Mouse (Mus musculus) intestine, embryonic 14.5 days (tissue): ENCODE results near the gene Eif4enif1. TPM values are rescaled to one million over a fixed set of nuclear protein-coding genes. Genes with fewer than 3 reads are reported as not detected.
"Not testable (repeated sequence)": the region's sequence is repeated elsewhere in the genome, so short reads cannot be mapped to it uniquely, and the experiment has no call there.

Experiments
- ATAC-seq: fragments of 200-750 bp; cut with Nextera tagmentation; replicated peaks from 2 replicates; pipeline ENCODE4 v1.8.0; 2017; ENCODE audit warnings: low read depth, moderate number of reproducible peaks, moderate TSS enrichment, moderate library complexity; ENCODE audit not compliant: low FRiP score, low TSS enrichment
- DNase-seq: peaks from one replicate; pipeline ENCODE4 v3.0.0-alpha.2; 2018; ENCODE audit warnings: low spot score
- H3K27ac ChIP-seq: fragments of 300-500 bp; sonication (generic); 2 replicates; pipeline ENCODE4 v1.5.1; 2014; ENCODE audit warnings: low read depth, mild to moderate bottlenecking, control low read depth
- H3K27me3 ChIP-seq: fragments of 300-500 bp; sonication (generic); replicated peaks from 2 replicates; pipeline ENCODE4 v1.6.1; 2014; ENCODE audit warnings: low read length, control low read depth; ENCODE audit not compliant: control insufficient read depth, insufficient read depth
- H3K36me3 ChIP-seq: fragments of 300-500 bp; sonication (generic); 2 replicates; pipeline ENCODE4 v1.6.1; 2014; ENCODE audit warnings: low read length, control low read depth; ENCODE audit not compliant: control insufficient read depth, insufficient read depth
- H3K4me1 ChIP-seq: fragments of 300-500 bp; sonication (generic); replicated peaks from 2 replicates; pipeline ENCODE4 v1.6.1; 2014; ENCODE audit warnings: low read length, control low read depth, mixed read lengths; ENCODE audit not compliant: control insufficient read depth, insufficient read depth
- H3K4me2 ChIP-seq: fragments of 300-500 bp; sonication (generic); 2 replicates; pipeline ENCODE4 v1.6.1; 2014; ENCODE audit warnings: low read length
- H3K4me3 ChIP-seq: fragments of 300-500 bp; sonication (generic); 2 replicates; pipeline ENCODE4 v1.5.1; 2014; ENCODE audit warnings: low read depth, low read length, control low read depth, mixed read lengths
- H3K9ac ChIP-seq: fragments of 300-500 bp; sonication (generic); 2 replicates; pipeline ENCODE4 v1.6.1; 2014; ENCODE audit warnings: mild to moderate bottlenecking, low read length
- H3K9me3 ChIP-seq: fragments of 300-500 bp; sonication (generic); 2 replicates; pipeline ENCODE4 v1.6.1; 2016; ENCODE audit warnings: low read length, control low read depth; ENCODE audit not compliant: control insufficient read depth
- WGBS: fragments of 180-500 bp; shearing (Covaris S2); extraction: QIAGEN DNeasy Blood & Tissue Kit; methylation state at CpG from one replicate; pipeline ENCODE4 v1.1.7; 2014; 5-methylcytosine and 5-hydroxymethylcytosine counted together
- polyA plus RNA-seq: library from polyadenylated mRNA; unstranded; fragments of >200 nt; fragmentation: Nextera tagmentation; extraction: Ambion mirVana; gene quantifications from 2 replicates; pipeline ENCODE4 v1.2.1, GENCODE M21; 2014

The Eif4enif1 gene
- polyA plus RNA-seq, 1 experiment from 2014 or later = 52.7 TPM

DNA sequence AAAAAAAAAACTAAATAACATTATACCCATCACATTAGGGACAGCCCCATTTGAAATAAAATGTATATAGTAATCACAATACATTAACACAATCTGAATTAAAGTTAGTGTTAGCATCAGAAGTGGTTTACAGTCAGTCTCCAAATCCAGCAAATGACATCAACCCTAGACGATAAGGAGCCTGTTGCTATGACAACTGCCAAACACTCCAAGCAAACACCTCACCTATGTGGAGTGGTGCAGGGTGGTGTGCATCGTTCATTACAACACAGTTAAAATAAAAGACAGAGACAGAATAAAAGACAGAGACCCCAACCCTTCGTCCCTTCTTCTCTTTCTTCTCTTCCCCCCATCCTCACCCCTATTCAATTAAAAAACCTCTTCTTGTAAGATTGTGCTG lies 38.5 kb upstream of the Eif4enif1 start:
- not testable (repeated sequence) for H3K36me3 ChIP-seq, DNase-seq, H3K27me3 ChIP-seq, ATAC-seq, H3K4me2 ChIP-seq, H3K4me3 ChIP-seq, H3K4me1 ChIP-seq, H3K9ac ChIP-seq, H3K9me3 ChIP-seq, H3K27ac ChIP-seq
- WGBS = 60% methylated on average over 3 of the region's 3 CpGs

DNA sequence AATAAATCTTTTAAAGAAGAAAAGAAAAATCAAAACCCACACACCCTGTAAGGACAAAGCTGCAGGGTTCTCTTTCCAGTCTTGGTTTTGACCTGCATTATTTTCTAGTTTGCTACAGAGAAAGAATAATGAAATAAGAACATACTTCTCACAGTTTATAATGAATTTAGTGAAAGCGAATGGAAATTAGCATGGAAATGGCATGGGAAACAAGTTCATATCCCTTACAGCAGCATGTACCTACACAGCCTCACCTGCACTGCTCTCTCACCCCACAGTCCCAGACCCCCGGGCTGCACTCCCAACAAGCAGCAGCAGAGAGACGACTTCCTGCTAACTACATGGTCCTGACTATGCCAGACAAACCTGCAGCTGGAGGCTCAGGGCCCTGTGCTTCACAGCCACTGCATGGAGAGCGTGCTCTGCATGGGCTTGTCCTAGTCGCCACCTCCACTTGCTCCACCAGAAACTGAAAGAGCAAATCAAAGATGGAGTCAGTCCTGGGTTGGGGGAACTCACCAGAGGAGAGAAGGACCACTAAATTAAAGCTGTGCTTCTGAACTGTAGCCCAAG lies 36.9 kb upstream of the Eif4enif1 start:
- H3K4me3 ChIP-seq, H3K4me2 ChIP-seq, H3K36me3 ChIP-seq, H3K27ac ChIP-seq, DNase-seq, H3K9me3 ChIP-seq, H3K4me1 ChIP-seq, H3K9ac ChIP-seq, H3K27me3 ChIP-seq: not testable (repeated sequence)
- WGBS = 87% methylated on average over 3 of the region's 5 CpGs
- ATAC-seq = peak; percentile 16; the same call in 1 of the 2 replicates

DNA sequence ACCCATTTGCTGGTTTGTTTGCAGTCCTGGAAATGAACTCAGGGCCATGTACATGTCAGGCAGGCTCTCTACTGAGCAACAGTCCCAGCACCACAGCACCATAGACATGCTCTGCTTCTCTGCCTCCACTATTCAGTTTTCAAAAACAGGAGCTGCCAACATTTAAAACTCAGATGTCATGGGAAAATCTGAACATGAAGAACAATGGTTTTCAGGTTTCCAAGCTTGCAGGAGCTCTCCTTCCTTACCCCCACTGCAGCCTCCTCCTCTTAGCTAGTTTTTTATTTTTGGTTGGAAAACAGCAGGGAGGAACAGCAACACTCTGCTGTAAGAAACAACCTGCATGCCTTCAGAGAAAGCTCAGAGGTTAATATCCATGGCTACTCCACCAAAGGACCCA lies 35.9 kb upstream of the Eif4enif1 start:
- not testable (repeated sequence) for H3K27ac ChIP-seq, DNase-seq, H3K4me3 ChIP-seq, H3K9me3 ChIP-seq, H3K27me3 ChIP-seq, H3K36me3 ChIP-seq, H3K9ac ChIP-seq, ATAC-seq, H3K4me1 ChIP-seq, H3K4me2 ChIP-seq

DNA sequence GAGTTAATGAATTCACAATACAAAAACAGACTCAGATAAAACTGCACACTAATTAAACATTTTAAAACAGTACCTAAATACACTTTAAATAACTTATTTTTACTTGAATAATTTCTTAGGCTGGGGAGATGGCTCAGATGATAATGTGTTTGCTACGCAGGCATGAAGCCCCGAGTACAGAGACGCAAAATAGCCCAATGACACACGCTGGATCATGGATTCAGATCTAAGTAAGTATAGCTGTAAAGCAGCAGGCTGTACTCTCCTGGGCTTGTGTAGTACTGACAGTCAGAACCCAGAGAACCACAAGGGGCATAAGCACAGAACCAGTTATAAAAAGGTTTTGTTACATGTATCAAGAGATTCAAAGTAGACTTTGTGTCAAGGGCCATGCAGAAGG lies 35.1 kb upstream of the Eif4enif1 start:
- H3K4me1 ChIP-seq, H3K9ac ChIP-seq, H3K36me3 ChIP-seq, H3K4me3 ChIP-seq, DNase-seq, H3K4me2 ChIP-seq, H3K27me3 ChIP-seq, H3K27ac ChIP-seq, H3K9me3 ChIP-seq, ATAC-seq: not testable (repeated sequence)
- WGBS = 93% methylated on average over 4 of the region's 4 CpGs

DNA sequence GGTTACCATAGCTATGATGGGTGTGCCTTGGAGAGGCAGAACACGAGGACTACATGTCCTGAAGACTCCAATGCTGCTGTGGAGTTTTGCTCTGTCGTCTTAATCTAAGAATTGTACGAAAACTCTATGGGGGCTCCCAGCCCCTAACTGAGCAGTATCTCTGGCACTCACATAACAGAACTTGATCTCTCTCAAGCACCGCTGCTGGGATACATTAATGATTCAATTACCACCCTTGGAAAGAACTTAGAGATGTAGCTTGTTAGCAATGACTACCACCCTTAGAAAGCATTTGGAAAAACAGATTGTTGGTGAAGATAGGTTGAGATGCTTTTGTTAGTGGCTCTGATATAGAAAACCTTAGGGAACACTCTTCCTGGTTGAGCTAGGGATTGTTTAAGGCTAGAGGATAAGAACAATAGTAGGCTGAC lies 34.6 kb upstream of the Eif4enif1 start:
- not testable (repeated sequence) for DNase-seq, H3K27ac ChIP-seq, H3K27me3 ChIP-seq, H3K4me2 ChIP-seq, H3K4me3 ChIP-seq, H3K9ac ChIP-seq, H3K9me3 ChIP-seq, H3K36me3 ChIP-seq, ATAC-seq, H3K4me1 ChIP-seq
- WGBS = 68% methylated on average over 4 of the region's 4 CpGs

DNA sequence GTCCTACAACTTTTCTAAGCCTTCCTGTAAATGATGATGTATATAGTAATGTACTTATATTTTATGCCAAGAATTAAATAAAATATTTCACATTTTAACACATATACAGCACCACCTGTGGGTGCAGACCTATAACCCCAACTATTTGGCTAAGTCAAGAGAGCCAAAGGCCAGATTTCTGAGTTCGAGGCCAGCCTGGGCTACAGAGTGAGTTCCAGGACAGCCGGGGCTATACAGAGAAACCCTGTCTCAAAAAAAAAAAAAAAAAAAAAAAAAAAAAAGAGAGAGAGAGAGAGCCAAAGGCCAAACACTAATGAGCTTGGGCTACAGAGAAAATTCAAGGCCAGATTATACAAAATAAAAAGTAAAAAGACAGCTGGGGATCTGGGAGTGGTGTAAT lies 33.1 kb upstream of the Eif4enif1 start:
- not testable (repeated sequence) for H3K4me3 ChIP-seq, H3K27me3 ChIP-seq, H3K4me1 ChIP-seq, H3K9me3 ChIP-seq, H3K4me2 ChIP-seq, H3K9ac ChIP-seq, H3K27ac ChIP-seq, H3K36me3 ChIP-seq, DNase-seq
- ATAC-seq = peak; percentile 47; the same call in 1 of the 2 replicates
- 74% methylated on average over 2 of the region's 2 CpGs for WGBS

DNA sequence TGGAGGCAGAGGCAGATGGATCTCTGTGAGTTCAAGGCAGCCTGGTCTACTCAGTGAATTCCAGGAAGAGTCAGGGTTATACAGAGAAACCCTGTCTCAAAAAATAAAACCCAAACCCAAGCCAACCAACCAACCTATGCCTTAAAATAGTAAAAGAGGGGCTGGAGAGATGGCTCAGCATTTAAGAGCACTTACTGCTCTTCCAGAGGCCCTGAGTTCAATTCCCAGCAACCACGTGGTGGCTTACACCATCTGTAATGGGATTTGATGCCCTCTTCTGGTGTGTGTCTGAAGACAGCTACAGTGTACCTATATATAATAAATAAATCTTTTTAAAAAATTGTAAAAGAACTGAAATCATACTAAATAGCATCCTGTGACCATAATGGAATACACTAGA lies 30.3 kb upstream of the Eif4enif1 start:
- DNase-seq, H3K9me3 ChIP-seq, H3K4me3 ChIP-seq, ATAC-seq, H3K9ac ChIP-seq, H3K27me3 ChIP-seq, H3K4me2 ChIP-seq, H3K4me1 ChIP-seq, H3K36me3 ChIP-seq, H3K27ac ChIP-seq: not testable (repeated sequence)
- WGBS = 68% methylated on average over 1 of the region's 1 CpGs

DNA sequence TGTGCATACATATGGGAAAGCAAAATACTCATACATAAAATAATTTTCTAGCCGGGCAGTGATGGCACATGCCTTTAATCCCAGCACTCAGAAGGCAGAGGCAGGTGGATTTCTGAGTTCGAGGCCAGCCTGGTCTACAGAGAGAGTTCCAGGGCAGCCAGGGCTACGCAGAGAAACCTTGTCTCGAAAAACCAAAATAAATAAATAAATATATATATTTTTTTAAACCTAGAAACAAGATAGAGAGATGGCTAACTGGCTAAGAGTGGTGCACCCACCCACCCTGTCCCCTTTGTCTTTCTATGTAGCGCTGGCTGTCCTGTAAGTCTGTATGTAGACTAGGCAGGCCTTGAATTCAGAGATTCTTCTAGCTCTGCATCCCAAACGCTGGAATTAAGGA lies 29.7 kb upstream of the Eif4enif1 start:
- not testable (repeated sequence) for ATAC-seq, H3K9ac ChIP-seq, H3K27ac ChIP-seq, H3K4me3 ChIP-seq, H3K27me3 ChIP-seq, H3K4me1 ChIP-seq, H3K4me2 ChIP-seq, H3K36me3 ChIP-seq, DNase-seq, H3K9me3 ChIP-seq
- WGBS = 55% methylated on average over 4 of the region's 6 CpGs

DNA sequence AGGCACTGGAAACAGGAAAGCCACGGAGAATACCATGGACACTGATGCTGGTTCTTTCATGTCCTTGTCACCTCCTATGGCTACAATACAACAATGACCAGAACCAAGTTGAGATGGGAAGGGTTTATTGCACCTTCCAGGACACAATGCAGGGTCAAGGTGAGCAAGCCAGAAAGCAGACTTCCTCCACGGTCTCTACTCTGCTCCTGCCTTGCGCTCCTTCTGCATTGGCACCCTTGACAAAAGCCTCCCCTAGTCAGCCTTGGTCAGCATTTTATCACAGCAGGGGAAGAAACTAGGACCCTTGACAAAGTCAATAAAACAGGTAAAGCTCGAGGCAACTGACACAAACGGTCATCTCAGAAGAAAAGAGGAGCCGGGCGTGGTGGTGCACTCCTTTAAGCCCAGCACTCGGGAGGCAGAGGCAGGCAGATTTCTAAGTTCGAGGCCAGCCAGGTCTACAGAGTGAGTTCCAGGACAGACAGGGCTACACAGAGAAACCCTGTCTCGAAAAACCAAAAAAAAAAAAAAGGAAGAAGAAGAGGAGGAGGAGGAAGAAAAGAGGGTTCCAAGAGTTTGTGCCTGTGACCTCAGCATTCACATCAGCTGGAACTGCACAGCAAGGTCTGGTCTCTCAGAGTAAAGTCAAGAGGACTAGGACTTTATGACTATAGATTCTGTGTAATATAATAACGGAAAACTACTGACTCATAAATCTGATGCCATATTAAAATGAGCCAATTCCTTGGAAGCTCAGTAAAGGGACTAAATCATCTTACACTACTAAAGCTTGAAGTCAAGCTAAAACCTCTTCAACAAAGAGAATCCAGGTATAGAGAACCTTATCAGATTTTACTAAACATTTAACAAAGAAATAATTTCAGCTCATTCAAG lies 28.5 kb upstream of the Eif4enif1 start:
- not testable (repeated sequence) for H3K4me2 ChIP-seq, H3K4me3 ChIP-seq, H3K9ac ChIP-seq, H3K27ac ChIP-seq, H3K36me3 ChIP-seq, H3K4me1 ChIP-seq, H3K9me3 ChIP-seq, H3K27me3 ChIP-seq
- DNase-seq (peak; percentile 70), ATAC-seq (peak; percentile 32; the same call in 1 of the 2 replicates)
- WGBS = 84% methylated on average over 11 of the region's 11 CpGs
